Mouse (Mus musculus): ENCODE measurements around the gene Pcnx3.

Pcnx3 gene

DNA sequence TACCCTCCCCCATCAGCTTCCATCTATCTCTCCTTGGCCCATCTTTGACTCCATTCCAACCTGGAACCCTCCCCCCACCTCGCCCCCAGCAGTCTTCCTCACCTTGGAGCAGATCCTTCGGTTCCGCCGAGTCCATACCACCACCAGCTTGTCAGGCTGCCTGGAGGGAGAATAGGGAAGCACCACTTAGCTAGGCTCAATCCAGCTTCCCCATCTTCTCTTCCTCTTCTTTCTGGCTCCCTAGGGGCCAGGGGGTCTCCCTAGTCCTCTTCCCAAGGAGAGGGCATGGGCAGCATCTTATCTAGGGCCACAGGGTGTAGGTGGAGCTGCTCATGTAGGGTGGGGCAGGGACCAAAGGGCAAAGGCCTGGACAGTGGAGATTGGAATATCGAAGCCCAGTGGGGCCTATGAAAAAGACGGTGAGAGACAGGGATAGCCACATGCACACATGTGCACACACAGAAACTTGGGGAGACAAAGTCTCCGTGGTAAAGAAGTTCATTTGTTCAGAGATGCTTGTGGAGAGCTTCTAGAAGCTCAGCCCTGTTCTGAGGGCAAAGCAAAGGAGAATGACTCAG lies 34.2 kb upstream of the Pcnx3 start:
- TF ChIP-seq GATA4 (IDR thresholded peaks at IDR 0.05; ENCODE audit: insufficient replicate concordance, low read length), result no peak

DNA sequence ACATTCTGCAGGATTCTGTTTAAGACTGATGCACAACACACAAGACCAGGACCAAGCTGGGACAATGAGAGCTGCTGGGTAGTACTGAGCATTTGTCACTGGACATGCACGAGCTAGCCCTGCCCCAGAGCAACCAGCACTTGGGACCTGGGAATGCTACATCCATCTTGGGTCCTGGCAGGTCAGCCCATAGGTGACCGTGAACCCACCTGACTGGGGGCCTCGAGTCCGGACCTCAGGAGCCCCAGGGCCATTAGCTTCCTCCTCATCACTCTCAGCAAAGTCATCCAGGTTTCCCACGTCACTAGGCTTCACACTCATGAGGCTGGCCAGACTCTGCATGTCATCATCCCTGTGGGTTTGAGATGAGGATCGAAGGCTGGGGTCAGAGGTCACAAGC lies 32.5 kb upstream of the Pcnx3 start:
- TF ChIP-seq GATA4 (IDR thresholded peaks at IDR 0.05; ENCODE audit: insufficient replicate concordance, low read length), result no peak

DNA sequence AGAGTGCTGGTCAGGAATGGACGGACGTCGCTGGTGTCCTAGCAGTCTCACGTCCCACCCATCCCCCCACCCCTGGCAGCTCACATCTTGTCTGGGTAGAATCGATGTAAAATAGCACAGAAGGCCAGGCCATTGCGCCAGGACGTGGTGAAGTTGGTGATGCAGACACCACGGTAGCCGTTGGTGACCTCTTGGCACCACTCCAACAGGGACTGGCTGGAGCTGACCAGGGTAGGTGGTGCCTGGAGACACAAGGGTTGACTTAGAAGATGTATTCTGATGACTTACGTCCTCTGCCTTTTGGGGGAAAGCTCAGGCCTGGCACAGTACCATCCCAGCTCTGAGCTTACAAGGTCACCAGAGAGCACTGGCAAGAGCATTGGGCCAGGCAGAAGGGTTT lies 28.2 kb upstream of the Pcnx3 start:
- no peak for TF ChIP-seq GATA4 (IDR thresholded peaks at IDR 0.05; ENCODE audit: insufficient replicate concordance, low read length)

DNA sequence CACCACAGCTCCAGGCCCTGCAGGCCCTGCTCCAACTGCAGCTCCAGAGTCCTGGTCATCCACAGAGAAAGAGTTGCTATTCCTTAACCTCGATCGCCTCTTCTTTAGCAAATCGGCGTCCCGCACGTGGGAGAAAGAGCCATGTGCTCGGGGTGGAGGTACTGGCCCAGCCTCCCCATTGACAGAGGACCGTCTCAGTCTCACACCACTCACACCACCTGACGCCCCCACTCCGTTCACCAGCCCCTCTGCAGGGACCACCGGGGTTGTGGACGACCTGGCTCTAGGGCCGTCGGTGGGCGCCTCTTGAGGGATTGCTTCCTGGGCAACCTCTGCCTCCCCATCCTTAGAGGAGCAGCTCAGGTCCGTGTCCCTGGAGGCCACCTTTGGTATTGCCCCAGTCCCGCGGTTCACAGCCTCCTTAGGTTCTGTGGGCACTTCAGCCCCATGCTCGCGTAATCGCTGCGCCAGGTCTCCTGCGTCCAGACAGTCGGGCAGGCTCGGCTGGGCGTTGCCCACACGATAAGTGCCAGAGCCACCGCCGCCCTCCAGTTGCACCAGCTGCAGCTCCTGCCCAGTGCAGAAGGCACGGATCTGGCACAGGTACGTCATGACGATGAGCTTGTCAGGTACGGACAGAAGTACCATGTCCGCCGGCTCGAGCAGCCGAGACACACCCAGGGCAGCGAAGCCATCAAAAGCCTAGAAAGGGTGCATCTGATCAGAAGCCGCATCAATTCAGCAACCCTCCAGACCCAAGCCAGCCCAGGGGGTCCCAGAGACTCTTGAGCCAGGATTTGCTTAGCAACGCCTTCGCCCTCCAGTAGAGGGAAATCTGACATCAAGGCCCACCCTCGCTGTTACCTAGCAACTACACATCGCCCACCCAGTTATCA lies 27.3 kb upstream of the Pcnx3 start:
- TF ChIP-seq GATA4 (IDR thresholded peaks at IDR 0.05; ENCODE audit: insufficient replicate concordance, low read length), result no peak

DNA sequence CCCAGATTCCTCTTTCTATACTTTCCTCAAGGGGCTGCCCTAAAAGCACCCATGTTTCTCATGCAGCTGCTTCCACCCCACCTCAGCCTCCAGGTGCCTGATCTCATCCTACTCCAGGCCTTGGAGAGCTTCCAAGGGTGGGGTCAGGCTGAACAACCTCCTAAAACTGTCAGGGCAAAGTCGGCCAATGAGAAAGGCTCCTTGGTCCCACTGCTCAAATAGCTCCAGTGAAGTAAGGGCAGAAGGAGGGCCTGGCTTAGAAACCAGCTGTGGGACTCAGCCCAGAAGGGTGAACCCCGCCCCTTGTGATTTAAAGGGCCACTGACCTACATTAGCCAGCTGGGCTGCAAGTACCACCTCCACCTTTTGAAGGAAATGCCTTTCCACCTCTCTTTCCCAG lies 25.0 kb upstream of the Pcnx3 start:
- TF ChIP-seq GATA4 (IDR thresholded peaks at IDR 0.05; ENCODE audit: insufficient replicate concordance, low read length), result no peak

DNA sequence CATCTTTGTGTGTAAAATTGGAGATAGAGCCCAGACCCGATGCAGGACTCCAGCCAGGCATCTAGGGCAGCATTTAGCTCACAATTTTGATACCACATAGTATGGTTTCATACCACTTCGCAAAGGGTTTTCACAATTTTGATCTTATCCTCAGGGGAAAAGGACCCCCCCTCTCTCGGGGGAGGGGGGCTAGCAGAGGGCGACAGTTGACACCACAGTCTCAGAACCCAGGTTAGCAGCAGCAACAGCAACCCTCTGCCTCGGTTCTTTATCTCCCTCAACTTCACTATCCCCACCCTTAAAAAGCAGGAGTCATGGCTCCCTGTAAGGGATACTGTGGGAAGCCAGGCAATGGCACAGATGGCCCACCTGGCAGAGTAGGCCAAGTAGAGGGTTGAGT lies 24.5 kb upstream of the Pcnx3 start:
- no peak for TF ChIP-seq GATA4 (IDR thresholded peaks at IDR 0.05; ENCODE audit: insufficient replicate concordance, low read length)

DNA sequence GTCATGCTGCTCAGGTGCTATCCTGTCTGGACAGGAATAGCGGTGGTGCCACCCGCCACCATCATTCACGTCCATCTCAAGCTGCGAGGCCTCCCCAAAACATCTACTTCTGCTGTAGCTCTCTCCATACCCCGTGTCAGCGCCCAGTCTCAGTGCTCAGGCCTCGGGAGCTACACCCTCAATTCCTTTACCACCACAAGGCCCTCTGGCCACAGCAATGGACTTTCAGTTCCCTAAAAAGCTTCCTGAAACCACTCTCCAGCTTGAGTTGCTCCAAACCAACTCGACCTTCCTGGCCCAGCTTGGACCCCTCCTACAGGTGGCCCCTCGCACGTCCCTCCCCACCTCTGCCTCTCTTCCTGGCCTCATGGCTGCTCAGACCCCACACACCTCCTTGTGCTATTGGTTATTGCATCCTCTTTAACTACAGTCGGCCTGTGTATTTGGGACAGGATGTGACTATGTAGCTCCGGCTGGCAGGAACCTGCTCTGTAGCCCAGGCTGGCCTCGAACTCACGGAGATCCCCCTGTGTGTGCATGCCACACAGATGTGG lies 23.3 kb upstream of the Pcnx3 start:
- TF ChIP-seq GATA4 (IDR thresholded peaks at IDR 0.05; ENCODE audit: insufficient replicate concordance, low read length), result no peak

DNA sequence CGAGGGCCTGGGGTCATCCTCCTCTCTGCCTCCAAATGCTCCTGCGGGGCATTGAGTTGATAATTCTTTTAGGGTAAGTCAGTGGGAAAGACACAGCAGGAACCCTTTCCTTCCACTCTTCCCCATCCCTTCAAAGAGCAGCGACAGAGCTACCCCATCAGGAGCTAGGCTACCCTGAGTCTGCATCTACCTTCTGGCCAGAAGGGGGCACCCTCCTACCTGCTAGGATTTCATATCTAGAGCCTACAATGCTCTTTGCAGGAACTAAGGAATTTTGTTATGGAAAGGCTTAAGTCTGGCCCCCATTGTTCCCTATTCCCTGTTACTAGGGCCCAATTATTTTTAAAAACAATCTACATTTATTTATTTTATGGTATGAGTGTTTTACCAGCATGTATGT lies 22.5 kb upstream of the Pcnx3 start:
- TF ChIP-seq GATA4 (IDR thresholded peaks at IDR 0.05; ENCODE audit: insufficient replicate concordance, low read length), result no peak

DNA sequence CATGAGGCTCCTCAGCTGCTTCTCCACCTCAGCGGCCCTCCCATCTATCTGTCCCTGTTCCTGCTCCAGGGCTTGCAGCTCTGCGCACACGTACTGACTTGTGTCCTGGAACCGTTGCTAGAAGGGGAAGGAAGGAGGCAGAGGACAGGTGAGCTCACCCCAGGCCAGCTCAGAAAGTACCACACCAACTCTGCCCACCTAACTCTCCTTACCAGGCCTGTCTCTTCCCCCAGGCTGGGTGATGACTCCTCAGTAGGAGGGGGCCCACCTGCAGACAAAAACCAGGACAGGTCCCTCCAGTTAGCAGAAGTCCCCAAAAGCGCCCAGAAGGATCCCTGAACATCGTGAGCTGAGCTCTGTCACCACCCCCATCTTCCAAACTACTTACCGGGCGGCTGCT lies 21.9 kb upstream of the Pcnx3 start:
- TF ChIP-seq GATA4 (IDR thresholded peaks at IDR 0.05; ENCODE audit: insufficient replicate concordance, low read length), result no peak

DNA sequence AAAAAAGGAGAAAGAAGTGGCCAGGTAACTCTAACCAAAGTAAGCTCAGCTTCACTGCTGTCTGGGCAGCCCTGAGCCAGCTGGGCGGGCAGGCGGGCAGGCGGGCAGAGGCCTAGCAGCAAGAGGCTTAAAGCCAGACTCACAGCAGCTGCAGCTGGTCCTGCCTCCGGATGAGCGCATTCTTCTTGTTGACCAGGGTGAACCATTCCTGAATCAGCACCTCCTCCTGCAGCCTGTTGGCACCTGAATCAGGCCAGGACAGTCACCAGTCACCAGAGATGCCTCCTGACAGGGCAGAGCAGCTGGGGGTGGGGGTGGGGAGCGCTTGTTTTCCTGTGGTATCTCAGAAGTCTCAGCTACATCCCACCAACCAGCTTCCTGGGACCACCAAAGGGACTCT lies 21.4 kb upstream of the Pcnx3 start:
- no peak for TF ChIP-seq GATA4 (IDR thresholded peaks at IDR 0.05; ENCODE audit: insufficient replicate concordance, low read length)

DNA sequence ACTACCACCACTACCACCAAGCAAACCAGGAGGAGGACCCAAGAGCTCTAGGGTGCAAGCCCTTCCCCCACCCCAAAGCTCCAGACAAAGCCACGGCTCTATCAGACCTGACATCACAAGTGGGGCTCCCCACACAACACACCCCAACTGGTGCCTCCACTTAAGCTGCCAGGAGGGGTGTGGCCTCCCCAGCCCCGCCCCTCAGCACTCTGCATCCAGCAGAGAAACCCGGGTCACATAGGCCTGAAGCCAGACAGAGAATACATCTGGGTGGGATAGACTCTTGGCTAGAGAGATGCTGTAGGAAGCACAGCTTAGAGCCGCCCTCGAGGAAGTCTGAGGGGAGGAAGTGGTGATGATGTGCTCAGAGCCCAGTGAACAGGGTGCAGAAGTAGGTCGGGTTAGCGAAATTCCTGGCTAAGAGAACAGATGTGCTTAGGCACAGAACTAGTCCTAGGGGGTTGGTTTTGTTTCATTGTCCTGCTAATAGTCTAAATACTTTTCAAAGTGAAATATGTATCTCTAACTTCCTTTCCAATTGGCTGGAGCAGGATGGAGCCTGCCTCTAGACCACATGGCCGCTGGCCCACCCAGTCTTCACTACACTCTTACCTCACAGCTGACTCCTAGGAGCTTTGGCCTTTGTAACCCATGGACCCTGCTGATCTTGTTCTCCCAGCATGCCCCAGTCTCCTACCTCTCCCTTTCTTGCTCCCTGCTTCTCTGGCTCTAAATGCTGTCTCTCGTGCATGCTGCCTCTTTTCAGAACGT lies 16.3 kb upstream of the Pcnx3 start:
- TF ChIP-seq GATA4 (IDR thresholded peaks at IDR 0.05; ENCODE audit: insufficient replicate concordance, low read length), result no peak

DNA sequence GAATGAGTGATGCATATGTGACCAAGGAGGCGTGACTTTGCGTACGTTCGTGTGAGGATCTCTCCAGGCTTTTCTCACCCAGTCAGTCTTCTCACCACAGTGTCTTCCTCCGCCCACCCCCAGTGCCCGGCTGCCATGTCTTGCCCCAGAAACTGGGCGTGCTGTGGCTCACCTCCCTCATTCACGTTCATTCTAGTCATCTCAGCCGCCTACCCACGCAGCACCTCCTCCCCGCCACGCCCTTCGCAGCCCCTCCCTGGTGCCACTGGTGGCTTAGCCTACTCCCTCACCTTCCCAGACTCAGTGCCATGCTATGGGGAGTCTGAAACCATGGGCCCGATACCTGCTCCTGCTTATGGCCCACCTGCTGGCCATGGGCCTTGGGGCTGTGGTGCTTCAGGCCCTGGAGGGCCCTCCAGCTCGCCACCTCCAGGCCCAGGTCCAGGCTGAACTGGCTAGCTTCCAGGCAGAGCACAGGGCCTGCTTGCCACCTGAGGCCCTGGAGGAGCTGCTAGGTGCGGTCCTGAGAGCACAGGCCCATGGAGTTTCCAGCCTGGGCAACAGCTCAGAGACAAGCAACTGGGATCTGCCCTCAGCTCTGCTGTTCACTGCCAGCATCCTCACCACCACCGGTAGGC lies 15.6 kb upstream of the Pcnx3 start, which contains the start of gene Kcnk7:
TSS of gene Kcnk7 (plus strand) at position 205 of the 638 bp plus-strand sequence.
- TF ChIP-seq GATA4 (IDR thresholded peaks at IDR 0.05; ENCODE audit: insufficient replicate concordance, low read length), result no peak

DNA sequence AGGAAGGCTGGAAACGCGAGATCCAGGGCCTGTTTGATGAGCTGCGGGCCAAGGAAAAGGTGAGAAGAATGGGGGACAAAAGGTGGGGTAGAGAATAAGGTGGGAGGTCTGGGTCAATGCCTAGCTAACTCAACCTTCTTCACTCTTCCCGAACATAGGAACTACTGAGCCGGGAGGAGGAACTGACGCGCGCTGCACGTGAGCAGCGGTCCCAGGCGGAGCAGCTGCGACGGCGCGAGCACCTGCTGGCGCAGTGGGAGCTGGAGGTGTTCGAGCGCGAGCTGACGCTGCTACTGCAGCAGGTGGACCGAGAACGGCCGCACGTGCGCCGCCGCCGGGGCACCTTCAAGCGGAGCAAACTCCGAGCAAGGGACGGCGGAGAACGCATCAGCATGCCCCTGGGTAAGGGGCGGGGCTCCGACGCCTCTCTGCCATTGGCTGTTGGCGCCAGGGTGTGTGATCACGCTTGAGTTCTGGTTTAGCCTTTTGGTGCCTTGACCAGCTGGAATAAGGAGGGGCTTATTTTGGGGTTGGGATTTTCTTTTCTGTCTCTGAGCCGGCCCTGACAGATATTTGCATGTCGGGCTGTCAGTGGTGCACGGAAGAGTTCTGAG lies 7.2 kb upstream of the Pcnx3 start:
- no peak for TF ChIP-seq GATA4 (IDR thresholded peaks at IDR 0.05; ENCODE audit: insufficient replicate concordance, low read length)

DNA sequence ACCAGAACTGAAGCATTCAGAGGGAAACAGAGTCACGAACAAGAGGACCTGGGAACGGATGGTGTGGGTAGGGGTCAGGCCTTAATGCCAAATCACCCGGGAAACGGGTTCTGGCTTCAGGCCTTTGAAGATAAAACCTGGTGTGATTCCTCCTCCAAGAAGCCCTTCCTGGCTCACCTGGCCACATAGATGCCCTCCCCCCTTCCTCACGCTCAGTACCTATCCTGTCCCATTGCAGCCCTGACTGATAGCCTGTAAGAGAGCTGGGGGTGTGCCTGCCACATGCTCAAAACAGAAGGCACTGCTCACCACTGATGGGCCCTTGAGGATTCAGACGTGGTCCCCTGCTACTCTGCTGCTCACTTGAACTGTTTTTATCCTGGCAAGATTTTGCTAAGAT lies 5.1 kb upstream of the Pcnx3 start:
- no peak for TF ChIP-seq GATA4 (IDR thresholded peaks at IDR 0.05; ENCODE audit: insufficient replicate concordance, low read length)

Measured in liver, adult (tissue).